Mouse (Mus musculus): ENCODE results near the gene Gtf2f2. TPM values are rescaled to one million over a fixed set of nuclear protein-coding genes. Genes with fewer than 3 reads are reported as not detected.

The Gtf2f2 gene
- polyA plus RNA-seq, 1 experiment from 2014 or later = 41.8 TPM

GRCm38 (mm10) chr14:75849842-75850568 lies 160.7 kb downstream of the Gtf2f2 start:
- Histone ChIP-seq H3K36me3 (replicated peaks; ENCODE audit: control insufficient read depth, insufficient read depth) (peaks cover 54% of the 10 kb centered on the region), H3K9me3 (ENCODE audit: control insufficient read depth, low read length) (no peaks in the 10 kb centered on the region), H3K4me1 (replicated peaks; ENCODE audit: control insufficient read depth, insufficient read depth, low read length) (peaks cover 24% of the 10 kb centered on the region), H3K4me3 (replicated peaks; ENCODE audit: low read length) (no peak overlapping the region), H3K27ac (no peak overlapping the region), H3K4me2 (replicated peaks) (no peak overlapping the region), H3K9ac (no peak overlapping the region), H3K27me3 (ENCODE audit: control insufficient read depth, insufficient read depth, low read length) (no peaks in the 10 kb centered on the region)
- WGBS = 85% methylated on average over 6 of the region's 6 CpGs
- no peak for ATAC-seq (ENCODE audit: low FRiP score)
- no peak for DNase-seq (ENCODE audit: low spot score)

GRCm38 (mm10) chr14:75849236-75849635 lies 161.4 kb downstream of the Gtf2f2 start:
- no peak for ATAC-seq (ENCODE audit: low FRiP score)
- Histone ChIP-seq H3K4me2 (replicated peaks) (no peak overlapping the region), H3K4me1 (replicated peaks; ENCODE audit: control insufficient read depth, insufficient read depth, low read length) (peaks cover 24% of the 10 kb centered on the region), H3K9me3 (ENCODE audit: control insufficient read depth, low read length) (no peaks in the 10 kb centered on the region), H3K9ac (no peak overlapping the region), H3K27ac (no peak overlapping the region), H3K4me3 (replicated peaks; ENCODE audit: low read length) (no peak overlapping the region), H3K36me3 (replicated peaks; ENCODE audit: control insufficient read depth, insufficient read depth) (peaks cover 54% of the 10 kb centered on the region), H3K27me3 (ENCODE audit: control insufficient read depth, insufficient read depth, low read length) (no peaks in the 10 kb centered on the region)
- 83% methylated on average over 5 of the region's 5 CpGs for WGBS
- no peak for DNase-seq (ENCODE audit: low spot score)

GRCm38 (mm10) chr14:75848482-75848881 lies 162.2 kb downstream of the Gtf2f2 start:
- Histone ChIP-seq H3K9me3 (ENCODE audit: control insufficient read depth, low read length) (no peaks in the 10 kb centered on the region), H3K27ac (no peak overlapping the region), H3K4me2 (replicated peaks) (no peak overlapping the region), H3K4me1 (replicated peaks; ENCODE audit: control insufficient read depth, insufficient read depth, low read length) (peaks cover 24% of the 10 kb centered on the region), H3K9ac (no peak overlapping the region), H3K4me3 (replicated peaks; ENCODE audit: low read length) (no peak overlapping the region), H3K27me3 (ENCODE audit: control insufficient read depth, insufficient read depth, low read length) (no peaks in the 10 kb centered on the region), H3K36me3 (replicated peaks; ENCODE audit: control insufficient read depth, insufficient read depth) (peaks cover 54% of the 10 kb centered on the region)
- ATAC-seq (ENCODE audit: low FRiP score) = no peak
- WGBS = 92% methylated on average over 5 of the region's 5 CpGs
- no peak for DNase-seq (ENCODE audit: low spot score)

- Histone ChIP-seq H3K36me3 (replicated peaks; ENCODE audit: control insufficient read depth, insufficient read depth) (peaks cover 54% of the 10 kb centered on the region), H3K9ac (no peak overlapping the region), H3K27me3 (ENCODE audit: control insufficient read depth, insufficient read depth, low read length) (no peaks in the 10 kb centered on the region), H3K9me3 (ENCODE audit: control insufficient read depth, low read length) (no peaks in the 10 kb centered on the region), H3K4me1 (replicated peaks; ENCODE audit: control insufficient read depth, insufficient read depth, low read length) (peaks cover 24% of the 10 kb centered on the region), H3K4me2 (replicated peaks) (no peak overlapping the region), H3K4me3 (replicated peaks; ENCODE audit: low read length) (no peak overlapping the region), H3K27ac (no peak overlapping the region)
- ATAC-seq (ENCODE audit: low FRiP score) (no peak), DNase-seq (ENCODE audit: low spot score) (no peak)
- 95% methylated on average over 4 of the region's 4 CpGs for WGBS
These were observed 163.0 kb downstream of the Gtf2f2 start for GRCm38 (mm10) chr14:75847669-75848068.

Other genes with a start within 250 kb of the Gtf2f2 start
- 10.5 and 12.8 TPM in 2 replicates for gene Slc25a30, start 223.8 kb downstream of the Gtf2f2 start, polyA plus RNA-seq (2014; fragmentation: Nextera tagmentation; extraction: Ambion mirVana)
- 775 and 871 TPM in 2 replicates for gene Tpt1, start 165.8 kb downstream of the Gtf2f2 start, polyA plus RNA-seq (2014; fragmentation: Nextera tagmentation; extraction: Ambion mirVana)
- 7.9 and 9.0 TPM in 2 replicates for gene Kctd4, start 55.9 kb downstream of the Gtf2f2 start, polyA plus RNA-seq (2014; fragmentation: Nextera tagmentation; extraction: Ambion mirVana)
- gene Gpalpp1, start 99.9 kb upstream of the Gtf2f2 start, polyA plus RNA-seq (2014; fragmentation: Nextera tagmentation; extraction: Ambion mirVana) = 13.4 and 14.0 TPM in 2 replicates
- gene Nufip1, start 100.0 kb upstream of the Gtf2f2 start, polyA plus RNA-seq (2014; fragmentation: Nextera tagmentation; extraction: Ambion mirVana) = 11.1 and 11.9 TPM in 2 replicates